Mouse (Mus musculus): ENCODE measurements around the gene Tpp1.
"Not testable (repeated sequence)": the region's sequence is repeated elsewhere in the genome, so short reads cannot be mapped to it uniquely, and the experiment has no call there.

DNA sequence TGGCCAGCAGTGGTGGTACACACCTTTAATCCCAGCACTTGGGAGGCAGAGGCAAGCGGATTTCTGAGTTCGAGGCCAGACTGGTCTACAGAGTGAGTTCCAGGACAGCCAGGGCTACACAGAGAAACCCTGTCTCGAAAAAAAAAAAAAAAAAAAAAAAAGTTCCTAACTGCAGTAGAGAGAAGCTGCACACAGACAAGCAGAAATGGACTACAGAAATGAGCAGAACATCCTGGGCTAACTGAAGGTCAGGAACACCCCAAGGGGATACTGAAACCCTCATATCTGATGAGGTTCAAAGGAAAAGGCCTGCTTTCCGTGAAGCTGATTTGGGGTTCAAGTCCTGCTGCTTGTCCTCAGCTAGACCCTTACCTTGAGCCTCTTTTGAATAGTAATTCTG is 16.6 kb downstream of the Tpp1 start:
- TF ChIP-seq ZC3H11A (IDR thresholded peaks at IDR 0.05; ENCODE audit: borderline replicate concordance, low read depth, low read length); HCFC1 (IDR thresholded peaks at IDR 0.05; ENCODE audit: borderline replicate concordance, insufficient read depth, low read length): not testable (repeated sequence)
